Mouse (Mus musculus): ENCODE measurements around the gene Napa.

Gene Napa

GRCm38 (mm10) chr7:16094592-16094991 is 3.7 kb upstream of the Napa start:
- DNase-seq (ENCODE audit: inconsistent age in 2 of 2, low spot score in 1 of 2): no peak

GRCm38 (mm10) chr7:16099901-16100300 is 1.6 kb downstream of the Napa start:
- DNase-seq (ENCODE audit: inconsistent age in 2 of 2, low spot score in 1 of 2): peak in 1 of 2 experiments; percentile 42

- DNase-seq (ENCODE audit: inconsistent age in 2 of 2, low spot score in 1 of 2): peak in 1 of 2 experiments; percentile 3
Measured at GRCm38 (mm10) chr7:16101081-16101480, 2.8 kb downstream of the Napa start.

GRCm38 (mm10) chr7:16101726-16102475 is 3.6 kb downstream of the Napa start:
- peak; percentile 35 to 41 for DNase-seq (ENCODE audit: inconsistent age in 2 of 2, low spot score in 1 of 2)

GRCm38 (mm10) chr7:16102686-16103226 is 4.5 kb downstream of the Napa start:
- peak in 1 of 2 experiments; percentile 7 for DNase-seq (ENCODE audit: inconsistent age in 2 of 2, low spot score in 1 of 2)

GRCm38 (mm10) chr7:16103760-16104159 is 5.5 kb downstream of the Napa start:
- DNase-seq (ENCODE audit: inconsistent age in 2 of 2, low spot score in 1 of 2): no peak

- DNase-seq (ENCODE audit: inconsistent age in 2 of 2, low spot score in 1 of 2): peak in 1 of 2 experiments; percentile 3
Measured at GRCm38 (mm10) chr7:16104611-16105388, 6.5 kb downstream of the Napa start.

GRCm38 (mm10) chr7:16108886-16109542 is 10.8 kb downstream of the Napa start:
- DNase-seq (ENCODE audit: inconsistent age in 2 of 2, low spot score in 1 of 2): no peak

- DNase-seq (ENCODE audit: inconsistent age in 2 of 2, low spot score in 1 of 2): no peak
Measured at GRCm38 (mm10) chr7:16110158-16110557, 11.9 kb downstream of the Napa start.

GRCm38 (mm10) chr7:16111284-16112090 is 13.2 kb downstream of the Napa start:
- DNase-seq (ENCODE audit: inconsistent age in 2 of 2, low spot score in 1 of 2): no peak

GRCm38 (mm10) chr7:16116418-16116817 is 18.2 kb downstream of the Napa start:
- DNase-seq (ENCODE audit: inconsistent age in 2 of 2, low spot score in 1 of 2): peak in 1 of 2 experiments; percentile 8

- DNase-seq (ENCODE audit: inconsistent age in 2 of 2, low spot score in 1 of 2): peak in 1 of 2 experiments; percentile 8
Measured at GRCm38 (mm10) chr7:16117100-16117499, 18.8 kb downstream of the Napa start.

GRCm38 (mm10) chr7:16119569-16120261 is 21.5 kb downstream of the Napa start, which contains the start of gene Kptn:
Gene Kptn, plus strand, starts transcription at chr7:16119895.
- peak; percentile 93 to 99 for DNase-seq (ENCODE audit: inconsistent age in 2 of 2, low spot score in 1 of 2)

GRCm38 (mm10) chr7:16120262-16120600 is 22.0 kb downstream of the Napa start:
- DNase-seq (ENCODE audit: inconsistent age in 2 of 2, low spot score in 1 of 2): no peak

GRCm38 (mm10) chr7:16125829-16126228 is 27.6 kb downstream of the Napa start:
- DNase-seq (ENCODE audit: inconsistent age in 2 of 2, low spot score in 1 of 2): peak in 1 of 2 experiments; percentile 15

- peak in 1 of 2 experiments; percentile 40 for DNase-seq (ENCODE audit: inconsistent age in 2 of 2, low spot score in 1 of 2)
Measured at GRCm38 (mm10) chr7:16128344-16128743, 30.1 kb downstream of the Napa start.

GRCm38 (mm10) chr7:16128899-16129298 is 30.6 kb downstream of the Napa start:
- peak in 1 of 2 experiments; percentile 22 for DNase-seq (ENCODE audit: inconsistent age in 2 of 2, low spot score in 1 of 2)

GRCm38 (mm10) chr7:16129421-16129845 is 31.2 kb downstream of the Napa start, which contains the start of gene Slc8a2:
Gene Slc8a2, plus strand, starts transcription at chr7:16129826.
- DNase-seq (ENCODE audit: inconsistent age in 2 of 2, low spot score in 1 of 2): peak; percentile 70 to 84

- DNase-seq (ENCODE audit: inconsistent age in 2 of 2, low spot score in 1 of 2): peak in 1 of 2 experiments; percentile 59
Measured at GRCm38 (mm10) chr7:16129846-16130691, 31.8 kb downstream of the Napa start.

Measured in adrenal gland, adult (tissue).